Mouse (Mus musculus) large intestine, adult 2 months (tissue): ENCODE data around the gene Guca2a. TPM values are rescaled to one million over a fixed set of nuclear protein-coding genes. Genes with fewer than 3 reads are reported as not detected.
"Not testable (repeated sequence)": the region's sequence is repeated elsewhere in the genome, so short reads cannot be mapped to it uniquely, and the experiment has no call there.

Experiments used
- DNase-seq: peaks from one replicate; pipeline ENCODE4 v3.0.0-alpha.2; 2012; ENCODE audit warnings: low read depth, low spot score
- WGBS: fragments of 180-500 bp; shearing (Covaris S2); methylation state at CpG from one replicate; pipeline ENCODE4 v1.1.7; 2018; 5-methylcytosine and 5-hydroxymethylcytosine counted together
- polyA plus RNA-seq: library from polyadenylated mRNA; depleted of rRNA; stranded (reverse); fragments of >200 nt; gene quantifications from 2 replicates; pipeline ENCODE4 v1.2.3, GENCODE M21; 2012; rRNA removed

Guca2a gene
- 1,587 and 1,717 TPM in 2 replicates for polyA plus RNA-seq

- WGBS, result 47% methylated on average over 4 of the region's 4 CpGs
These were observed at the start of gene Guca2a for GRCm38 (mm10) chr4:119637176-119637845. Guca2a (plus strand) TSS chr4:119637704.

GRCm38 (mm10) chr4:119588037-119588436 lies 49.5 kb upstream of the Guca2a start:
- DNase-seq, result no peak
- over 99% methylated on average over 2 of the region's 2 CpGs for WGBS

More at GRCm38 (mm10) chr4:119637176-119637845, at the start of gene Guca2a:
- DNase-seq, result peak; percentile 88

- DNase-seq, result no peak
- whole genome bisulfite sequencing, result 68% methylated on average over 2 of the region's 2 CpGs
These were observed 48.1 kb upstream of the Guca2a start for GRCm38 (mm10) chr4:119589423-119589822.

GRCm38 (mm10) chr4:119590027-119590426 lies 47.5 kb upstream of the Guca2a start:
- DNase-seq, result no peak
- WGBS, result 58% methylated on average over 1 of the region's 1 CpGs

GRCm38 (mm10) chr4:119592479-119592878 lies 45.0 kb upstream of the Guca2a start:
- DNase-seq, result no peak
- 90% methylated on average over 3 of the region's 3 CpGs for WGBS

GRCm38 (mm10) chr4:119594331-119594730 lies 43.2 kb upstream of the Guca2a start:
- no peak for DNase-seq
- WGBS, result 94% methylated on average over 14 of the region's 14 CpGs

GRCm38 (mm10) chr4:119599605-119600004 lies 37.9 kb upstream of the Guca2a start:
- 37% methylated on average over 1 of the region's 1 CpGs for WGBS
- DNase-seq, result no peak

GRCm38 (mm10) chr4:119609488-119609887 lies 28.0 kb upstream of the Guca2a start:
- WGBS, result 92% methylated on average over 1 of the region's 1 CpGs
- no peak for DNase-seq

- no peak for DNase-seq
- 14% methylated on average over 1 of the region's 1 CpGs for WGBS
These were observed 23.4 kb upstream of the Guca2a start for GRCm38 (mm10) chr4:119614078-119614477.

GRCm38 (mm10) chr4:119614724-119615123 lies 22.8 kb upstream of the Guca2a start:
- DNase-seq, result no peak
- WGBS, result 38% methylated on average over 4 of the region's 4 CpGs

- 80% methylated on average over 7 of the region's 7 CpGs for WGBS
- DNase-seq, result no peak
These were observed 11.3 kb upstream of the Guca2a start for GRCm38 (mm10) chr4:119626081-119626645.

- 83% methylated on average over 3 of the region's 3 CpGs for WGBS
- DNase-seq, result no peak
These were observed 10.6 kb upstream of the Guca2a start for GRCm38 (mm10) chr4:119626876-119627275.

- no peak for DNase-seq
- WGBS, result 89% methylated on average over 4 of the region's 4 CpGs
These were observed 10.2 kb upstream of the Guca2a start for GRCm38 (mm10) chr4:119627317-119627716.

- not testable (repeated sequence) for DNase-seq
- WGBS, result 76% methylated on average over 4 of the region's 4 CpGs
These were observed 9.1 kb upstream of the Guca2a start for GRCm38 (mm10) chr4:119628363-119628762.

GRCm38 (mm10) chr4:119631115-119631919 lies 6.2 kb upstream of the Guca2a start:
- 20% methylated on average over 11 of the region's 11 CpGs for WGBS
- peak; percentile 60 for DNase-seq

- no peak for DNase-seq
- WGBS, result 73% methylated on average over 7 of the region's 7 CpGs
These were observed 4.8 kb upstream of the Guca2a start for GRCm38 (mm10) chr4:119632721-119633120.

- DNase-seq, result no peak
- 36% methylated on average over 7 of the region's 7 CpGs for WGBS
These were observed 4.2 kb upstream of the Guca2a start for GRCm38 (mm10) chr4:119633342-119633741.

- DNase-seq, result peak; percentile 63
- 34% methylated on average over 3 of the region's 3 CpGs for WGBS
These were observed 3.6 kb upstream of the Guca2a start for GRCm38 (mm10) chr4:119633948-119634347.

GRCm38 (mm10) chr4:119634908-119635660 lies 2.4 kb upstream of the Guca2a start:
- no peak for DNase-seq
- 45% methylated on average over 6 of the region's 6 CpGs for WGBS

GRCm38 (mm10) chr4:119635686-119636085 lies 1.8 kb upstream of the Guca2a start:
- DNase-seq, result no peak

More at GRCm38 (mm10) chr4:119635686-119636085, 1.8 kb upstream of the Guca2a start:
- WGBS, result 55% methylated on average over 8 of the region's 8 CpGs
